Mouse (Mus musculus) limb, embryonic 14.5 days (tissue): ENCODE results near the gene Rictor. TPM values are rescaled to one million over a fixed set of nuclear protein-coding genes. Genes with fewer than 3 reads are reported as not detected.
A peak's percentile ranks its signal among the peaks of the same experiment; 100 is the strongest.
"Not testable (repeated sequence)": the region's sequence is repeated elsewhere in the genome, so short reads cannot be mapped to it uniquely, and the experiment has no call there.

ENCODE experiments used
- ATAC-seq: fragments of 200-750 bp; cut with Nextera tagmentation; 2 replicates; pipeline ENCODE4 v1.8.0; 2017; ENCODE audit warnings: low read depth, moderate number of reproducible peaks, moderate TSS enrichment; ENCODE audit not compliant: low FRiP score
- DNase-seq: peaks from one replicate; pipeline ENCODE4 v3.0.0-alpha.2; 2015; ENCODE audit warnings: low spot score
- H3K27ac ChIP-seq: fragments of 300-500 bp; sonication (generic); replicated peaks from 2 replicates; pipeline ENCODE4 v1.5.1; 2014; ENCODE audit warnings: low read depth, mild to moderate bottlenecking, low read length, moderate library complexity, mixed read lengths
- H3K27me3 ChIP-seq: fragments of 300-500 bp; sonication (generic); 2 replicates; pipeline ENCODE4 v1.6.1; 2014; ENCODE audit warnings: low read length, mixed read lengths; ENCODE audit not compliant: control insufficient read depth, insufficient read depth
- H3K36me3 ChIP-seq: fragments of 300-500 bp; sonication (generic); 2 replicates; pipeline ENCODE4 v1.6.1; 2014; ENCODE audit warnings: mild to moderate bottlenecking, low read length, moderate library complexity, mixed read lengths; ENCODE audit not compliant: control insufficient read depth, insufficient read depth
- H3K4me1 ChIP-seq: fragments of 300-500 bp; sonication (generic); 2 replicates; pipeline ENCODE4 v1.6.1; 2014; ENCODE audit warnings: antibody characterized with exemption, low read length, mixed read lengths; ENCODE audit not compliant: control insufficient read depth, insufficient read depth
- H3K4me2 ChIP-seq: fragments of 300-500 bp; sonication (generic); replicated peaks from 2 replicates; pipeline ENCODE4 v1.6.1; 2014; ENCODE audit warnings: low read depth, mild to moderate bottlenecking, low read length, moderate library complexity; ENCODE audit not compliant: severe bottlenecking
- H3K4me3 ChIP-seq: fragments of 300-500 bp; sonication (generic); replicated peaks from 2 replicates; pipeline ENCODE4 v1.5.1; 2014; ENCODE audit warnings: low read length
- H3K9ac ChIP-seq: fragments of 300-500 bp; sonication (generic); 2 replicates; pipeline ENCODE4 v1.6.1; 2014; ENCODE audit warnings: mild to moderate bottlenecking, low read depth, low read length, moderate library complexity; ENCODE audit not compliant: severe bottlenecking
- H3K9me3 ChIP-seq: fragments of 300-500 bp; sonication (generic); 2 replicates; pipeline ENCODE4 v1.6.1; 2016; ENCODE audit warnings: low read length; ENCODE audit not compliant: control insufficient read depth
- POLR2A ChIP-seq: fragments of 200-500 bp; IDR thresholded peaks from 2 replicates; pipeline ENCODE4 v1.8.0; 2012; ENCODE audit warnings: inconsistent platforms, mild to moderate bottlenecking, moderate library complexity, borderline replicate concordance; ENCODE audit not compliant: insufficient read depth, insufficient read length; ENCODE audit errors: extremely low read depth
- WGBS: fragments of 180-500 bp; shearing (Covaris S2); extraction: QIAGEN DNeasy Blood & Tissue Kit; methylation state at CpG from one replicate; pipeline ENCODE4 v1.1.7; 2014; 5-methylcytosine and 5-hydroxymethylcytosine counted together
- polyA plus RNA-seq, 2 experiments: library from polyadenylated mRNA; depleted of rRNA in 1 of 2; stranded (reverse) in 1 of 2; unstranded in 1 of 2; fragments of >200 nt; fragmentation: Nextera tagmentation in 1 of 2; extraction: Ambion mirVana in 1 of 2; gene quantifications; 2 replicates each; pipeline versions ENCODE4 v1.2.1 to v1.2.3; 2012 to 2014

Rictor gene
- polyA plus RNA-seq, 2 experiments: 12.1 to 37.8 TPM

GRCm38 (mm10) chr15:6792846-6793245, 84.7 kb downstream of the Rictor start:
- ATAC-seq (no peak), DNase-seq (no peak)
- TF ChIP-seq POLR2A: no peak
- Histone ChIP-seq H3K9ac (no peak overlapping the region), H3K9me3 (no peaks in the 10 kb centered on the region), H3K36me3 (peaks cover 84% of the 10 kb centered on the region), H3K27ac (no peak overlapping the region), H3K27me3 (no peaks in the 10 kb centered on the region), H3K4me1 (no peaks in the 10 kb centered on the region), H3K4me3 (no peak overlapping the region), H3K4me2 (no peak overlapping the region)
- 89% methylated on average over 7 of the region's 7 CpGs for WGBS

DNA sequence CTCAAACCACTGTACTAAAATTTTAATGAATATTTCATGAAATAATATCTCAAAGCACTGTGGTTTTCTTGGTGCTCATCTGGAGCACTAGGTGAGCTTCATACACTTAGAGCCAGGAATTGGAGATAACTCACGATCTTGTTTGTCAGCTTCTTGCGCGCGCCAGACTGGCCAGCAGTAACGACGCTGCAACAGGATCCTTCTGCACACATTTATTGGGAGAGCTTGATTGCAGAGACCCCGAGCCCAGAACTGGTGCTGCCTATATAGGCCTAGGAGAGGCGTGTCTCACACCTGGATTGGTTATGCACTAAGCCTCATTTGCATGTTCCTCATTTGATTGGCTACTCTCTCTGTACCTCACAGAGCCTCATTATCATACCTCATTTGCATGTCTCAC, 93.0 kb downstream of the Rictor start:
- H3K4me3 ChIP-seq, H3K4me1 ChIP-seq, H3K27me3 ChIP-seq, H3K4me2 ChIP-seq, H3K9me3 ChIP-seq, ATAC-seq, H3K9ac ChIP-seq, H3K27ac ChIP-seq, DNase-seq: not testable (repeated sequence)
- 97% methylated on average over 8 of the region's 8 CpGs for WGBS
- H3K36me3 ChIP-seq: peaks cover 34% of the 10 kb centered on the region

DNA sequence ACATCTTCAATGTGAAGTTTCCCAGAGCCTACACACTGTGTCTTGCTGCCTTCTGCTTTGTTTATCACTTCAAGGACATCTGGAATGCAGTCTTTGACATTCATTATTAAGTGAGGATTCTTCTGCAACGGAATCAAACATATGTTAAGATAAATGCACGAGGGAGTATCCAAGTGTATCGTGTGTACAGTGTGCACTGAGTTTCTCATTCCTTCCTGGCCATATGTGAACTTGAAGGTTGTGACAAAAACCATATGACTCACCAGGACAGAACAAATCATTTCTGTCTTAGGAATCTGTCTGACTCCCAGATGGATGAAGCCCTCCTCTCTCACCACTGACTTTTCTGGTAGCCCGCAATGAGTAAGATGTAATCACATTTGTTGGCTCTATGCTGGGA, 107.6 kb downstream of the Rictor start:
- DNase-seq (no peak), ATAC-seq (no peak)
- WGBS: 81% methylated on average over 4 of the region's 4 CpGs
- no peak overlapping the region for H3K9ac ChIP-seq
- H3K27me3 ChIP-seq: no peaks in the 10 kb centered on the region
- no peaks in the 10 kb centered on the region for H3K36me3 ChIP-seq
- no peak overlapping the region for H3K4me2 ChIP-seq
- TF ChIP-seq POLR2A: no peak
- 0 out of 2 replicates have a peak, but pooled peaks cover 3% of the 10 kb centered on the region for H3K9me3 ChIP-seq
- no peaks in the 10 kb centered on the region for H3K4me1 ChIP-seq
- H3K4me3 ChIP-seq: no peak overlapping the region
- H3K27ac ChIP-seq: no peak overlapping the region

- Histone ChIP-seq H3K4me3 (no peak overlapping the region), H3K27ac (no peak overlapping the region), H3K27me3 (no peaks in the 10 kb centered on the region), H3K4me2 (no peak overlapping the region), H3K9ac (no peak overlapping the region), H3K9me3 (no peaks in the 10 kb centered on the region), H3K36me3 (no peaks in the 10 kb centered on the region), H3K4me1 (no peaks in the 10 kb centered on the region)
- no peak for TF ChIP-seq POLR2A
- DNase-seq: peak; percentile 52
- ATAC-seq: no peak
- WGBS: 55% methylated on average over 4 of the region's 4 CpGs
Observed at GRCm38 (mm10) chr15:6840199-6840598, 132.0 kb downstream of the Rictor start.

DNA sequence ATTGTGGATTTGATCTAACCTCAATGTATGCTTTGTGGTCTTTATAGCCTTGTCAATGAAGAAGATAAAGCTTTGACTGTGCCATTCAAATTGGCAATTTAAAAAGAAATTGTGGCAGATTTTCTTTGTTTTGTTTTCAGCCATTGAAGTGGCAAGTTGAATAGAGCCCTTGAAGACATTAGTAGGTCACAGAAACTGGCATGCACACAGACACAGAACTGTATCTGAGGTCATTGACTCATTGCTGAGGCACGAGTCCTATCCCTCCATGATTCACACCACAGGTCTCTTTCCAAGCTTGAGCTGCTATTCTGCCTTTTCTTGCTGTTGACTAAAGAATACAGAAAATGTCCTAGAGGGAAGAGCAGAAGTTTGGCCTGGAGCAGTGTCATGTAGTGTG, 141.7 kb downstream of the Rictor start:
- DNase-seq: no peak
- no peak overlapping the region for H3K4me3 ChIP-seq
- H3K4me1 ChIP-seq: no peaks in the 10 kb centered on the region
- no peak overlapping the region for H3K9ac ChIP-seq
- no peaks in the 10 kb centered on the region for H3K27me3 ChIP-seq
- 85% methylated on average over 1 of the region's 1 CpGs for WGBS
- ATAC-seq: no peak
- no peaks in the 10 kb centered on the region for H3K9me3 ChIP-seq
- no peaks in the 10 kb centered on the region for H3K36me3 ChIP-seq
- TF ChIP-seq POLR2A: no peak
- no peak overlapping the region for H3K27ac ChIP-seq
- no peak overlapping the region for H3K4me2 ChIP-seq

Other genes starting within 250 kb of the Rictor start
- 6.0 and 9.8 TPM in 2 replicates for gene Fyb, start 185.5 kb upstream of the Rictor start, polyA plus RNA-seq (2012; rRNA removed)
- 8.0 and 10.1 TPM in 2 replicates for gene Fyb, start 185.5 kb upstream of the Rictor start, polyA plus RNA-seq (2014; fragmentation: Nextera tagmentation; extraction: Ambion mirVana)
- 2.0 and 2.1 TPM in 2 replicates for gene Osmr, start 166.6 kb downstream of the Rictor start, polyA plus RNA-seq (2012; rRNA removed)
- gene Osmr, start 166.6 kb downstream of the Rictor start, polyA plus RNA-seq (2014; fragmentation: Nextera tagmentation; extraction: Ambion mirVana): 1.2 and 2.0 TPM in 2 replicates